Mouse (Mus musculus): ENCODE results near the gene Paox. TPM values are rescaled to one million over a fixed set of nuclear protein-coding genes. Genes with fewer than 3 reads are reported as not detected.

The Paox gene
- polyA plus RNA-seq, 1 experiment from 2014 or later = 28.8 TPM

DNA sequence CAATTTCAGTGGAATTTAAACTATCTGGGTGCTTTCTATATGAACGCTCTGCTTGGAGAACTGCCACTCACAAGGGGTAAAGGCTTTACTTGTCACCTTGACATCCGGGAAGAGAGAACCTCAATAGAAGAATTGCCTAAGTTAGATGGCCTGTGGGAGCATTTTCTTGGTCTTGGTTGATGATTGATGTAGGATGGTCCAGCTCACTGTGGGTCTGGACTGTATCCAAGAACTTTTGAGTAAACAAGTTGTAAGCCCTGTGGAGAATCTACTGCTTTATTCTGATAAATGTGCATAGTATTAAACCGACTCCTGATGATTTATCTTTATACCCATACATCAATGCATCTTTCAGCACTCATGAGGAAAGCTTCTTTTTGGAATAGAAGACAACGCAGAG, 53.8 kb downstream of the Paox start:
- no peak for DNase-seq (ENCODE audit: low spot score)

DNA sequence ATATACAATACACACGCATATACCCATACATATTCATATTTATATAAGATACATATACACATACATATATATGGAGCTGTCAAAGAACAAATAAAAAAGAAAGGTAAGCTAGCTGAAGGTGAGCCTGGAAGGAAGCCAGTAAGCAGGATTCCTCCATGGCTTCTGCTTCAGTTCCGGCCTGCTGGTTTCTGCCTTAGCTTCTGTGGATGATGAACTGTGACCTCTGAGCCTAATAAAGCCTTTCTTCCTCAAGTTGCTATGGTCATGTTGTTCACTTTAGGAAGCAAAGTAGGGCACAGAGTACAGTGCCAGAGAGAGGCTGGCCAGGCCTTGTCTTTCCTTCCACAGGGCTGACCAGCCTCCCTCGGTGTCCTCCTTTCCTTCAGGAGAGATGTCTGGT, 55.3 kb downstream of the Paox start:
- no peak for DNase-seq (ENCODE audit: low spot score)

DNA sequence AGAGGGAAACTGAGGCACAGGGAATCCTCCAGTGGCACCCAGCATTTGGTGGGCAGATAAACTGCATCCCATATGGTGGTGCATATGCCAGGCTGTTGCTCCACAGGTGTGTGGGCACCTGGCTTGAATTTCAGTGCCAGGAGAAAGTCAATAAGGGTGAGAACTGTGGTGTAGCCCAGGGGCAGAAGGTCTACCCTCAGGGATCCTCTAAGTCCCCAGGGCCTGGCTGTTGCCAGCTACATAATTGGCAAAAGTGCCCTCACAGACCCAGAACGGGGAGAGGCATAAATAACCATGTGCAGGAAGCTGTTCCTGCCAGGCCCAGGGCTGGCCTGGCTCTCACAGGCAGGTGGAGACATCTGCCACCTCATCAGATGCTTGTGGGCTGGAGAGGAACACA, 57.3 kb downstream of the Paox start, which contains the start of gene Olfr523:
Olfr523 (plus strand) TSS at position 282 of the 400 bp plus-strand sequence.
- DNase-seq (ENCODE audit: low spot score) = no peak

DNA sequence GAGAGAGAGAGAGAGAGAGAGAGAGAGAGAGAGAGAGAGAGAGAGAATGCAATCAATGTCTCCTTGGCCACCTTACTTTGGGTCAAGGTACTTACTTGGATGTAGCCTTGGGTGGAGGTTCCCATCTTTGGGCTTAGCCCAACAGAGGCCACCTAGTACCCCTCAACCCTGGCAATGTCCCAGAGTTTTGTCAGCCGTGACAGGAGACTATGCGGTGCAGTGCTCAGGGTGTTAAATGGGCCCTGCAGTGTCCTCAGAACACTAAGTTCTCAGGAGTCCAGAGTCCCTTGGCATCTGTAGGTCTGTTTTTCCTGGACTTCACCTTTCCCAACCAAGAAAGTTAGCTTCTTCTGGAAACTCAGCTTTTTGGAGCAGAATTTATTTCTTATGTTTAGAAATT, 63.6 kb downstream of the Paox start:
- DNase-seq (ENCODE audit: low spot score) = no peak

DNA sequence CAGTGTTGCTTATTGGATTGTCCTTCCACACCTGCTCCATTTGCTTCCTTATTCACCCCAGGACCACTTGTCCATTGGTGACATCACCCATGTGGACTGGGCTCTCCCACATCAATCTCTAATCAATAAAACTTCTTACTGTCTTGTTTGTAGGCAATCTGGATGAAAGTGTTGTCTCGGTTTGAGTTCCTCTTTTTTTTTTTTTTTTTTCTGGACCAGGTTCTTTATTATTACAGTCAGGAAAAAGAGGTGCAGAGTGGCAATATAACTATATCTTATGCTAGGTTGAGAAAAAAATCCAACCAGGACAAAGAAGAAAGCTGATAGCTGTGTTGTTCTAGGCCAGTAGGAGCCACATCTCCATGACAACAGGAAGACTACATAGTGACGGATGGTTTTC, 65.1 kb downstream of the Paox start:
- DNase-seq (ENCODE audit: low spot score) = no peak

DNA sequence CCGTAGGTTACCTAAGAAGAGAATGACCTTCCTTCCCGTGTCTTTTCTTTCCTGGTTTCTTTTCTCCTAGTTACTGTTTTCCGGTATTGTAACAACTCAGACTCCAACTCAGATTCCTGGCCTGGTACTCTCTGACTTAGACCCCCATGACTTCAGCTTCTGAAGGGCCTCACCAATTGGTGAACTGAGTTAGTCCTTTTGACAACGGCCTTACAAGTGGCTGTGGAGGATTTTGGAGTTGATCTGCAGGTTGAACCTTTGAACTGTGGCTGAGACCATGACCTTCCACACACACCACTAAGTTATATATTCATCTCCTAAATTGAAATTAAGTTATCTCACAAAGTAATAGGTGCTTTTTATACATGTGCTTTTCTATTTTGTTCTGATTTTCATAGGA, 68.6 kb downstream of the Paox start:
- no peak for DNase-seq (ENCODE audit: low spot score)

Other genes with a start within 250 kb of the Paox start
- gene Kndc1, start 221.1 kb upstream of the Paox start, polyA plus RNA-seq (2015; fragmentation: Nextera tagmentation; extraction: Ambion mirVana) = 0.90 and 1.0 TPM in 2 replicates
- 8.7 and 8.9 TPM in 2 replicates for gene Utf1, start 172.0 kb upstream of the Paox start, polyA plus RNA-seq (2015; fragmentation: Nextera tagmentation; extraction: Ambion mirVana)
- 0.71 and 0.90 TPM in 2 replicates for gene 6430531B16Rik, start 137.0 kb upstream of the Paox start, polyA plus RNA-seq (2015; fragmentation: Nextera tagmentation; extraction: Ambion mirVana)
- 5.3 and 6.7 TPM in 2 replicates for gene Adam8, start 123.2 kb upstream of the Paox start, polyA plus RNA-seq (2015; fragmentation: Nextera tagmentation; extraction: Ambion mirVana)
- 38.9 and 40.3 TPM in 2 replicates for gene Zfp511, start 79.4 kb upstream of the Paox start, polyA plus RNA-seq (2015; fragmentation: Nextera tagmentation; extraction: Ambion mirVana)
- 42.2 TPM in 2 replicates for gene Tubgcp2, start 79.1 kb upstream of the Paox start, polyA plus RNA-seq (2015; fragmentation: Nextera tagmentation; extraction: Ambion mirVana)
- 0.21 and 0.25 TPM in 2 replicates for gene Msx3, start 66.7 kb upstream of the Paox start, polyA plus RNA-seq (2015; fragmentation: Nextera tagmentation; extraction: Ambion mirVana)
- 0.44 and 0.52 TPM in 2 replicates for gene Caly, start 33.3 kb upstream of the Paox start, polyA plus RNA-seq (2015; fragmentation: Nextera tagmentation; extraction: Ambion mirVana)
- 1.5 and 2.3 TPM in 2 replicates for gene Prap1, start 22.4 kb upstream of the Paox start, polyA plus RNA-seq (2015; fragmentation: Nextera tagmentation; extraction: Ambion mirVana)
- 27.8 and 28.6 TPM in 2 replicates for gene Fuom, start 13.4 kb upstream of the Paox start, polyA plus RNA-seq (2015; fragmentation: Nextera tagmentation; extraction: Ambion mirVana)
- gene Echs1, start 677 bp downstream of the Paox start, polyA plus RNA-seq (2015; fragmentation: Nextera tagmentation; extraction: Ambion mirVana) = 95.0 and 102 TPM in 2 replicates
- gene Mtg1, start 21.8 kb downstream of the Paox start, polyA plus RNA-seq (2015; fragmentation: Nextera tagmentation; extraction: Ambion mirVana) = 32.1 and 33.1 TPM in 2 replicates
- gene Sprn, start 39.1 kb downstream of the Paox start, polyA plus RNA-seq (2015; fragmentation: Nextera tagmentation; extraction: Ambion mirVana) = 0.06 and 0.07 TPM in 2 replicates
- not detected in 2 replicates for gene Olfr522, start 49.0 kb downstream of the Paox start, polyA plus RNA-seq (2015; fragmentation: Nextera tagmentation; extraction: Ambion mirVana)
- gene Olfr523, start 57.4 kb downstream of the Paox start, polyA plus RNA-seq (2015; fragmentation: Nextera tagmentation; extraction: Ambion mirVana) = 0.08 TPM in 2 replicates
- 1.1 and 1.3 TPM in 2 replicates for gene Olfr524, start 90.2 kb downstream of the Paox start, polyA plus RNA-seq (2015; fragmentation: Nextera tagmentation; extraction: Ambion mirVana)
- 40.2 and 40.6 TPM in 2 replicates for gene Cd163l1, start 102.5 kb downstream of the Paox start, polyA plus RNA-seq (2015; fragmentation: Nextera tagmentation; extraction: Ambion mirVana)
- gene 5830411N06Rik, start 131.5 kb downstream of the Paox start, polyA plus RNA-seq (2015; fragmentation: Nextera tagmentation; extraction: Ambion mirVana) = 26.5 and 34.2 TPM in 2 replicates
- 0.03 and 0.08 TPM in 2 replicates for gene Olfr525, start 205.1 kb downstream of the Paox start, polyA plus RNA-seq (2015; fragmentation: Nextera tagmentation; extraction: Ambion mirVana)
- 0.06 TPM in 1 of 2 replicates, not detected in the other for gene Olfr527, start 218.2 kb downstream of the Paox start, polyA plus RNA-seq (2015; fragmentation: Nextera tagmentation; extraction: Ambion mirVana)
- not detected in 2 replicates for gene Olfr60, start 245.9 kb downstream of the Paox start, polyA plus RNA-seq (2015; fragmentation: Nextera tagmentation; extraction: Ambion mirVana)

All from thymus, postnatal 0 days (tissue).